7 mouse cellular contexts compared by ENCODE assay signal in genomic region chr17:24937266-24937665, GRCm38 (mm10). TPM values are rescaled to one million over a fixed set of nuclear protein-coding genes. Genes with fewer than 3 reads are reported as not detected.
DNase-seq lines count a peak whose midpoint lies in the region; ATAC-seq and TF ChIP-seq lines count a peak whose summit lies in the region.

No protein-coding gene starts in this region.

- H3K4me1 ChIP-seq in lung, postnatal 0 days (ENCODE audit: insufficient read depth, low read depth, low read length) = peaks cover 9% of the 10 kb centered on the region
- peaks cover 9% of the 10 kb centered on the region for H3K4me1 ChIP-seq in forebrain, embryonic 11.5 days (replicated peaks; ENCODE audit: control insufficient read depth, insufficient read depth, low read length)
- H3K4me1 ChIP-seq in limb, embryonic 13.5 days = peaks cover 28% of the 10 kb centered on the region
- peaks cover 15% of the 10 kb centered on the region for H3K4me1 ChIP-seq in stomach, embryonic 14.5 days (ENCODE audit: control insufficient read depth, insufficient read depth, low read length)

- no peak for TF ChIP-seq EP300 in lung, postnatal 0 days (IDR thresholded peaks at IDR 0.05)

- H3K9me3 ChIP-seq in lung, postnatal 0 days (ENCODE audit: low read length) = no peaks in the 10 kb centered on the region
- no peaks in the 10 kb centered on the region for H3K9me3 ChIP-seq in forebrain, embryonic 11.5 days (ENCODE audit: control insufficient read depth, low read length)
- H3K9me3 ChIP-seq in limb, embryonic 13.5 days = no peaks in the 10 kb centered on the region
- H3K9me3 ChIP-seq in stomach, embryonic 14.5 days (ENCODE audit: control insufficient read depth, low read depth, low read length) = no peaks in the 10 kb centered on the region

- 42% methylated on average over 6 of the region's 6 CpGs for WGBS in lung, postnatal 0 days
- WGBS in forebrain, embryonic 11.5 days = 48% methylated on average over 6 of the region's 6 CpGs
- WGBS in limb, embryonic 13.5 days = 41% methylated on average over 6 of the region's 6 CpGs
- WGBS in stomach, embryonic 14.5 days = 44% methylated on average over 6 of the region's 6 CpGs

- DNase-seq in lung, postnatal 0 days (ENCODE audit: low spot score) = no peak
- DNase-seq in lung, postnatal 4 days = no peak
- DNase-seq in forebrain, embryonic 11.5 days (ENCODE audit: low spot score) = no peak
- DNase-seq in spleen, postnatal 10 days (ENCODE audit: low spot score in 2 of 2) = no peak
- no peak for DNase-seq in thymus, adult 18-20 months

- ATAC-seq in lung, postnatal 0 days = no peak
- no peak for ATAC-seq in forebrain, embryonic 11.5 days (replicated peaks; ENCODE audit: low FRiP score)
- ATAC-seq in limb, embryonic 13.5 days (ENCODE audit: low FRiP score, low read depth) = no peak
- no peak for ATAC-seq in stomach, embryonic 14.5 days (ENCODE audit: insufficient number of reproducible peaks, insufficient read depth, low FRiP score, low read depth)

- H3K27ac ChIP-seq in lung, postnatal 0 days (ENCODE audit: low read length) = peak overlapping the region; percentile 72
- H3K27ac ChIP-seq in forebrain, embryonic 11.5 days (ENCODE audit: low read depth, low read length) = no peak overlapping the region; the same call in 1 of the 2 replicates
- H3K27ac ChIP-seq in limb, embryonic 13.5 days = peak overlapping the region; percentile 64
- peak overlapping the region; percentile 58; the same call in 1 of the 2 replicates for H3K27ac ChIP-seq in stomach, embryonic 14.5 days (ENCODE audit: low read length)

- H3K4me3 ChIP-seq in lung, postnatal 0 days (ENCODE audit: low read depth, low read length) = peak overlapping the region; percentile 68
- H3K4me3 ChIP-seq in forebrain, embryonic 11.5 days (ENCODE audit: low read depth, low read length) = peak overlapping the region; percentile 94
- H3K4me3 ChIP-seq in limb, embryonic 13.5 days = peak overlapping the region; percentile 97
- H3K4me3 ChIP-seq in stomach, embryonic 14.5 days (ENCODE audit: low read depth, low read length) = peak overlapping the region; percentile 65

- H3K27me3 ChIP-seq in lung, postnatal 0 days (replicated peaks; ENCODE audit: insufficient read depth, low read length) = no peaks in the 10 kb centered on the region
- H3K27me3 ChIP-seq in forebrain, embryonic 11.5 days (ENCODE audit: control insufficient read depth, insufficient read depth, low read length) = no peaks in the 10 kb centered on the region
- no peaks in the 10 kb centered on the region for H3K27me3 ChIP-seq in limb, embryonic 13.5 days
- H3K27me3 ChIP-seq in stomach, embryonic 14.5 days (ENCODE audit: control insufficient read depth, insufficient read depth, low read length) = no peaks in the 10 kb centered on the region

- H3K36me3 ChIP-seq in lung, postnatal 0 days (ENCODE audit: insufficient read depth, low read length) = no peaks in the 10 kb centered on the region
- H3K36me3 ChIP-seq in forebrain, embryonic 11.5 days (ENCODE audit: control insufficient read depth, insufficient read depth, low read length) = no peaks in the 10 kb centered on the region
- peaks cover 14% of the 10 kb centered on the region; the same call in 1 of the 2 replicates for H3K36me3 ChIP-seq in limb, embryonic 13.5 days
- H3K36me3 ChIP-seq in stomach, embryonic 14.5 days (ENCODE audit: control insufficient read depth, insufficient read depth, low read length) = no peaks in the 10 kb centered on the region; the same call in 1 of the 2 replicates

- peak; percentile 20 for TF ChIP-seq CTCF in lung, postnatal 0 days (IDR thresholded peaks at IDR 0.05)

- H3K9ac ChIP-seq in lung, postnatal 0 days (replicated peaks; ENCODE audit: low read depth) = peak overlapping the region; percentile 79; the same call in 1 of the 2 replicates
- H3K9ac ChIP-seq in forebrain, embryonic 11.5 days (ENCODE audit: low read length) = peak overlapping the region; percentile 92
- peak overlapping the region; percentile 92 for H3K9ac ChIP-seq in limb, embryonic 13.5 days
- peak overlapping the region; percentile 54; the same call in 1 of the 2 replicates for H3K9ac ChIP-seq in stomach, embryonic 14.5 days (replicated peaks; ENCODE audit: low read depth, low read length)

- peak overlapping the region; percentile 82 for H3K4me2 ChIP-seq in lung, postnatal 0 days (replicated peaks; ENCODE audit: low read depth, low read length)
- H3K4me2 ChIP-seq in forebrain, embryonic 11.5 days (ENCODE audit: low read depth, low read length, severe bottlenecking) = peak overlapping the region; percentile 83
- peak overlapping the region; percentile 77 for H3K4me2 ChIP-seq in limb, embryonic 13.5 days (replicated peaks)
- H3K4me2 ChIP-seq in stomach, embryonic 14.5 days (replicated peaks; ENCODE audit: low read depth, low read length) = peak overlapping the region; percentile 46

RNA-seq across cellular contexts. Expression of gene Mapk8ip3, which starts 0.5 kb away (rescaled TPM):
- polyA plus RNA-seq in lung, postnatal 0 days (2015; fragmentation: Nextera tagmentation; extraction: Ambion mirVana) = 9.7 and 11.1 TPM in 2 replicates
- 51.3 and 56.8 TPM in 2 replicates for polyA plus RNA-seq in forebrain, embryonic 11.5 days (2014; fragmentation: Nextera tagmentation; extraction: Ambion mirVana)
- polyA plus RNA-seq in limb, embryonic 13.5 days (2015; fragmentation: Nextera tagmentation; extraction: Ambion mirVana) = 42.7 and 45.2 TPM in 2 replicates
- polyA plus RNA-seq in stomach, embryonic 14.5 days (2014; fragmentation: Nextera tagmentation; extraction: Ambion mirVana) = 40.9 and 42.9 TPM in 2 replicates

RNA-seq across cellular contexts. Expression of gene Jpt2, which starts 23.2 kb away (rescaled TPM):
- polyA plus RNA-seq in lung, postnatal 0 days (2015; fragmentation: Nextera tagmentation; extraction: Ambion mirVana) = 21.9 and 27.1 TPM in 2 replicates
- polyA plus RNA-seq in forebrain, embryonic 11.5 days (2014; fragmentation: Nextera tagmentation; extraction: Ambion mirVana) = 314 and 323 TPM in 2 replicates
- 224 and 236 TPM in 2 replicates for polyA plus RNA-seq in limb, embryonic 13.5 days (2015; fragmentation: Nextera tagmentation; extraction: Ambion mirVana)
- polyA plus RNA-seq in stomach, embryonic 14.5 days (2014; fragmentation: Nextera tagmentation; extraction: Ambion mirVana) = 139 and 150 TPM in 2 replicates

RNA-seq across cellular contexts. Expression of gene Nme3, which starts 41.0 kb away (rescaled TPM):
- 44.3 and 44.7 TPM in 2 replicates for polyA plus RNA-seq in lung, postnatal 0 days (2015; fragmentation: Nextera tagmentation; extraction: Ambion mirVana)
- polyA plus RNA-seq in forebrain, embryonic 11.5 days (2014; fragmentation: Nextera tagmentation; extraction: Ambion mirVana) = 47.8 and 60.8 TPM in 2 replicates
- 35.5 and 38.2 TPM in 2 replicates for polyA plus RNA-seq in limb, embryonic 13.5 days (2015; fragmentation: Nextera tagmentation; extraction: Ambion mirVana)
- polyA plus RNA-seq in stomach, embryonic 14.5 days (2014; fragmentation: Nextera tagmentation; extraction: Ambion mirVana) = 72.7 and 76.7 TPM in 2 replicates

RNA-seq across cellular contexts. Expression of gene Mrps34, which starts 42.4 kb away (rescaled TPM):
- 81.6 and 90.7 TPM in 2 replicates for polyA plus RNA-seq in lung, postnatal 0 days (2015; fragmentation: Nextera tagmentation; extraction: Ambion mirVana)
- polyA plus RNA-seq in forebrain, embryonic 11.5 days (2014; fragmentation: Nextera tagmentation; extraction: Ambion mirVana) = 76.9 and 81.8 TPM in 2 replicates
- polyA plus RNA-seq in limb, embryonic 13.5 days (2015; fragmentation: Nextera tagmentation; extraction: Ambion mirVana) = 80.4 and 83.3 TPM in 2 replicates
- polyA plus RNA-seq in stomach, embryonic 14.5 days (2014; fragmentation: Nextera tagmentation; extraction: Ambion mirVana) = 84.7 and 85.6 TPM in 2 replicates

RNA-seq across cellular contexts. Expression of gene Eme2, which starts 42.4 kb away (rescaled TPM):
- polyA plus RNA-seq in lung, postnatal 0 days (2015; fragmentation: Nextera tagmentation; extraction: Ambion mirVana) = 17.3 and 17.5 TPM in 2 replicates
- polyA plus RNA-seq in forebrain, embryonic 11.5 days (2014; fragmentation: Nextera tagmentation; extraction: Ambion mirVana) = 29.1 and 31.2 TPM in 2 replicates
- 33.9 and 35.6 TPM in 2 replicates for polyA plus RNA-seq in limb, embryonic 13.5 days (2015; fragmentation: Nextera tagmentation; extraction: Ambion mirVana)
- polyA plus RNA-seq in stomach, embryonic 14.5 days (2014; fragmentation: Nextera tagmentation; extraction: Ambion mirVana) = 18.9 and 27.8 TPM in 2 replicates
